9 mouse cellular contexts compared by ENCODE assay signal in the genomic region with DNA sequence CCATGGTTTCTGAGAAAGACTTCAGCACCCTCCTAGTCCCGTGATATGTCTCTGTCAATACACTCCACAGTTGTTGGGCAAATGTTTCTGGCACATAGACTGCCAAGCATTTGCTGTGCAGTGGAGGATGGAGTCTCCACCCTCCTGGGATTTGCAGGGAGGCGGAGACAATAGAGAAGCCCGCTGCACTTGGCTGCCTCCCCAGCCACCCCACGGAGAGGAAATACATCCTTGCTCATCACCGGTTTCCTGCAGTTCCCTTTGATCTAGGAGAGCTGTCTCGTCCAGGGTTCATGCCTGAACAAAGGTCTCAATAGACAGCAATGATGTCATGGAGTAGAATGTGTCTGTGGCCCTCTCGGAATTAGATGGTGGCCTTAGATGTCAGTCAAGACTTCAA. TPM values are rescaled to one million over a fixed set of nuclear protein-coding genes. Genes with fewer than 3 reads are reported as not detected.
DNase-seq lines count a peak whose midpoint lies in the region; ATAC-seq and TF ChIP-seq lines count a peak whose summit lies in the region.
"Had no signal": no experiment of that assay in that cellular context is flagged by ENCODE, and none has a peak within 500 bp of the region (broad histone marks: within the 10 kb centered on the region; RNA-seq: fewer than 3 reads in every experiment).

No protein-coding gene starts in this region.

- WGBS in forebrain, embryonic 14.5 days: 22% methylated on average over 7 of the region's 7 CpGs
- 15% methylated on average over 7 of the region's 7 CpGs for WGBS in forebrain, embryonic 16.5 days
- whole genome bisulfite sequencing in heart, postnatal 0 days: 22% methylated on average over 7 of the region's 7 CpGs

- H3K4me1 ChIP-seq in forebrain, embryonic 14.5 days (ENCODE audit: control insufficient read depth, insufficient read depth, low read length): peaks cover 6% of the 10 kb centered on the region; the same call in 1 of the 2 replicates
- H3K4me1 ChIP-seq in forebrain, embryonic 16.5 days (replicated peaks; ENCODE audit: control insufficient read depth, insufficient read depth, low read length): peaks cover 11% of the 10 kb centered on the region
- 0 out of 2 replicates have a peak, but pooled peaks cover 1% of the 10 kb centered on the region for H3K4me1 ChIP-seq in heart, postnatal 0 days (ENCODE audit: control insufficient read depth, insufficient read depth)

- H3K36me3 ChIP-seq in forebrain, embryonic 14.5 days (ENCODE audit: control insufficient read depth, insufficient read depth, low read length): no peaks in the 10 kb centered on the region
- no peaks in the 10 kb centered on the region for H3K36me3 ChIP-seq in forebrain, embryonic 16.5 days (ENCODE audit: control insufficient read depth, insufficient read depth)
- no peaks in the 10 kb centered on the region for H3K36me3 ChIP-seq in heart, postnatal 0 days (replicated peaks; ENCODE audit: control insufficient read depth, insufficient read depth, low read length)

- no peak; the same call in 1 of the 2 replicates for ATAC-seq in forebrain, embryonic 14.5 days
- ATAC-seq in forebrain, embryonic 16.5 days: no peak; the same call in 1 of the 2 replicates
- no peak; the same call in 1 of the 2 replicates for ATAC-seq in heart, postnatal 0 days (ENCODE audit: insufficient read depth, low read depth)

- no peak for TF ChIP-seq CTCF in heart, postnatal 0 days (IDR thresholded peaks at IDR 0.05; ENCODE audit: low read depth)

- no peak overlapping the region for H3K4me3 ChIP-seq in forebrain, embryonic 14.5 days (ENCODE audit: low read depth, low read length)
- H3K4me3 ChIP-seq in forebrain, embryonic 16.5 days (replicated peaks; ENCODE audit: low read length): no peak overlapping the region
- H3K4me3 ChIP-seq in heart, postnatal 0 days (ENCODE audit: low read depth, low read length): no peak overlapping the region
- H3K4me3 ChIP-seq: megakaryocyte, embryonic 14.5 days had no signal

- no peak overlapping the region for H3K27ac ChIP-seq in forebrain, embryonic 14.5 days (ENCODE audit: low read depth, low read length)
- no peak overlapping the region for H3K27ac ChIP-seq in forebrain, embryonic 16.5 days (ENCODE audit: low read length)
- no peak overlapping the region for H3K27ac ChIP-seq in heart, postnatal 0 days (ENCODE audit: low read depth)

- TF ChIP-seq EP300 in heart, postnatal 0 days (IDR thresholded peaks at IDR 0.05; ENCODE audit: low read depth): 0 out of 2 replicates have a peak, but pooled peaks have one; percentile 17

- DNase-seq in forebrain, embryonic 14.5 days (ENCODE audit: low spot score): peak; percentile 49
- peak; percentile 90 for DNase-seq in 3T3-L1 (ENCODE audit: low read depth, low spot score)
- peak; percentile 39 for DNase-seq in adrenal gland, adult 8-10 months
- no peak for DNase-seq in heart, postnatal 0 days (ENCODE audit: low spot score)
- DNase-seq in kidney, postnatal 25 days: peak; percentile 82 to 91
- DNase-seq in layer of hippocampus, postnatal 25 days (ENCODE audit: extremely low spot score in 1 of 2, low spot score in 1 of 2): no peak
- no peak for DNase-seq in spleen, postnatal 36 days (ENCODE audit: low spot score in 2 of 2)

- no peak overlapping the region for H3K4me2 ChIP-seq in forebrain, embryonic 14.5 days (ENCODE audit: low read length)
- no peak overlapping the region for H3K4me2 ChIP-seq in forebrain, embryonic 16.5 days (ENCODE audit: low read length)
- no peak overlapping the region for H3K4me2 ChIP-seq in heart, postnatal 0 days (ENCODE audit: low read depth, low read length)

- peaks cover 10% of the 10 kb centered on the region for H3K27me3 ChIP-seq in forebrain, embryonic 14.5 days (replicated peaks; ENCODE audit: control insufficient read depth, insufficient read depth, low read length)
- peaks cover 12% of the 10 kb centered on the region; the same call in 1 of the 2 replicates for H3K27me3 ChIP-seq in forebrain, embryonic 16.5 days (replicated peaks; ENCODE audit: control insufficient read depth, insufficient read depth, low read length)
- peaks cover 28% of the 10 kb centered on the region for H3K27me3 ChIP-seq in heart, postnatal 0 days (ENCODE audit: control insufficient read depth, insufficient read depth, low read length)

- H3K9me3 ChIP-seq in forebrain, embryonic 14.5 days (replicated peaks; ENCODE audit: control insufficient read depth, low read length): no peaks in the 10 kb centered on the region
- no peaks in the 10 kb centered on the region for H3K9me3 ChIP-seq in forebrain, embryonic 16.5 days (ENCODE audit: control insufficient read depth, low read length)
- no peaks in the 10 kb centered on the region for H3K9me3 ChIP-seq in heart, postnatal 0 days (replicated peaks; ENCODE audit: control insufficient read depth, low read length)

- no peak overlapping the region for H3K9ac ChIP-seq in forebrain, embryonic 14.5 days (ENCODE audit: low read length)
- H3K9ac ChIP-seq in forebrain, embryonic 16.5 days (replicated peaks; ENCODE audit: low read depth, low read length): no peak overlapping the region
- H3K9ac ChIP-seq in heart, postnatal 0 days (replicated peaks; ENCODE audit: low read depth, low read length): no peak overlapping the region

RNA-seq across cellular contexts. Expression of gene Gxylt2, which starts 4.9 kb away (rescaled TPM):
- polyA plus RNA-seq in forebrain, embryonic 14.5 days (2014; fragmentation: Nextera tagmentation; extraction: Ambion mirVana): 0.81 and 1.0 TPM in 2 replicates
- 0.60 and 1.0 TPM in 2 replicates for polyA plus RNA-seq in forebrain, embryonic 16.5 days (2015; fragmentation: Nextera tagmentation; extraction: Ambion mirVana)
- under 1 TPM; 0.18 to 0.90 (median 0.61) TPM for total RNA-seq in adrenal gland, adult 8-10 months (2022)
- total RNA-seq in heart, postnatal 0 days (2014; rRNA removed; ENCODE audit: low replicate concordance): 4.8 and 7.7 TPM in 2 replicates
- polyA plus RNA-seq in heart, postnatal 0 days (2015; fragmentation: Nextera tagmentation; extraction: Ambion mirVana): 2.4 and 3.1 TPM in 2 replicates
- 1 to 10 TPM; 1.6 to 2.0 TPM for total RNA-seq in layer of hippocampus, postnatal 25 days (2021)

RNA-seq across cellular contexts. Expression of gene Shq1, which starts 38.5 kb away (rescaled TPM):
- polyA plus RNA-seq in forebrain, embryonic 14.5 days (2014; fragmentation: Nextera tagmentation; extraction: Ambion mirVana): 13.1 and 14.2 TPM in 2 replicates
- 13.3 and 14.3 TPM in 2 replicates for polyA plus RNA-seq in forebrain, embryonic 16.5 days (2015; fragmentation: Nextera tagmentation; extraction: Ambion mirVana)
- total RNA-seq in adrenal gland, adult 8-10 months (2022): 10 to 100 TPM; 10.6 to 16.3 (median 13.1) TPM
- total RNA-seq in heart, postnatal 0 days (2014; rRNA removed; ENCODE audit: low replicate concordance): 1.4 and 3.5 TPM in 2 replicates
- polyA plus RNA-seq in heart, postnatal 0 days (2015; fragmentation: Nextera tagmentation; extraction: Ambion mirVana): 5.1 and 6.2 TPM in 2 replicates
- total RNA-seq in layer of hippocampus, postnatal 25 days (2021): 1 to 10 TPM; 4.9 to 5.9 TPM

Comparison
In these comparisons a context has a peak if more than half of its experiments do, and no peak if none do; other contexts are left out.
1. DNase-seq: peak in forebrain, embryonic 14.5 days (single experiment), 3T3-L1 (single experiment), adrenal gland, adult 8-10 months (single experiment) and kidney, postnatal 25 days (2 of 2); none in heart, postnatal 0 days (single experiment), layer of hippocampus, postnatal 25 days (0 of 2) and spleen, postnatal 36 days (0 of 2).